Mouse (Mus musculus) gastrocnemius, postnatal 10 days (tissue): ENCODE measurements around the gene 5330417C22Rik. TPM values are rescaled to one million over a fixed set of nuclear protein-coding genes. Genes with fewer than 3 reads are reported as not detected.

ENCODE experiments used
- DNase-seq: peaks from one replicate; pipeline ENCODE4 v3.0.0; 2021; ENCODE audit warnings: mixed read lengths
- microRNA-seq, 2 experiments: library from miRNA; unstranded; fragments of <30 nt; microRNA quantifications; one replicate each; pipeline ENCODE4 v1.2.0; 2021
- total RNA-seq, 2 experiments: library from RNA; stranded (reverse); gene quantifications; 2 replicates each; pipeline ENCODE4 v1.2.3; 2021

Gene 5330417C22Rik
- total RNA-seq, 2 experiments from 2014 or later = 0.19 to 0.25 TPM

GRCm38 (mm10) chr3:108413634-108414360 is 122.5 kb downstream of the 5330417C22Rik start:
- no peak for DNase-seq

- DNase-seq = no peak
These were observed 124.6 kb downstream of the 5330417C22Rik start for GRCm38 (mm10) chr3:108411754-108412121.

- DNase-seq = no peak
These were observed 125.1 kb downstream of the 5330417C22Rik start for GRCm38 (mm10) chr3:108411026-108411753.

GRCm38 (mm10) chr3:108410359-108410714 is 126.0 kb downstream of the 5330417C22Rik start:
- no peak for DNase-seq

GRCm38 (mm10) chr3:108409656-108410358 is 126.5 kb downstream of the 5330417C22Rik start:
- no peak for DNase-seq

GRCm38 (mm10) chr3:108408517-108409008 is 127.8 kb downstream of the 5330417C22Rik start:
- no peak for DNase-seq

GRCm38 (mm10) chr3:108406306-108406885 is 129.9 kb downstream of the 5330417C22Rik start:
- DNase-seq = no peak

Small RNA genes within 50 kb of the gene (microRNA-seq; reads per million reads assigned to microRNA genes)
- 0 reads per million in 2 experiments for gene Gm22860

Other genes with a start within 250 kb of the 5330417C22Rik start
- not detected for gene Mybphl, start 171.6 kb downstream of the 5330417C22Rik start, total RNA-seq
- gene Psrc1, start 152.7 kb downstream of the 5330417C22Rik start, total RNA-seq = 1 to 10 TPM; 2.3 to 3.0 TPM
- 1 to 10 TPM; 2.9 to 4.3 TPM for gene Celsr2, start 121.0 kb downstream of the 5330417C22Rik start, total RNA-seq
- gene Sars, start 91.3 kb downstream of the 5330417C22Rik start, total RNA-seq = 100 to 1,000 TPM; 109 to 111 TPM
- not detected for gene 1700013F07Rik, start 2.4 kb downstream of the 5330417C22Rik start, total RNA-seq
- gene Tmem167b, start 25.9 kb upstream of the 5330417C22Rik start, total RNA-seq = 10 to 100 TPM; 23.1 to 24.9 TPM
- 10 to 100 TPM; 19.4 to 22.6 TPM for gene Taf13, start 35.2 kb upstream of the 5330417C22Rik start, total RNA-seq
- 1 to 10 TPM; 6.2 to 7.7 TPM for gene Wdr47, start 54.7 kb upstream of the 5330417C22Rik start, total RNA-seq
- gene Clcc1, start 117.4 kb upstream of the 5330417C22Rik start, total RNA-seq = 10 to 100 TPM; 26.4 to 29.9 TPM
- gene Gpsm2, start 185.8 kb upstream of the 5330417C22Rik start, total RNA-seq = 10 to 100 TPM; 14.2 to 15.3 TPM
- gene Aknad1, start 203.1 kb upstream of the 5330417C22Rik start, total RNA-seq = under 1 TPM; 0.27 to 0.31 TPM